Mouse (Mus musculus) limb, embryonic 14.5 days (tissue): ENCODE data around the gene Sspo. TPM values are rescaled to one million over a fixed set of nuclear protein-coding genes. Genes with fewer than 3 reads are reported as not detected.

Source experiments
- ATAC-seq: fragments of 200-750 bp; cut with Nextera tagmentation; 2 replicates; pipeline ENCODE4 v1.8.0; 2017; ENCODE audit warnings: low read depth, moderate number of reproducible peaks, moderate TSS enrichment; ENCODE audit not compliant: low FRiP score
- DNase-seq: peaks from one replicate; pipeline ENCODE4 v3.0.0-alpha.2; 2015; ENCODE audit warnings: low spot score
- H3K27ac ChIP-seq: fragments of 300-500 bp; sonication (generic); replicated peaks from 2 replicates; pipeline ENCODE4 v1.5.1; 2014; ENCODE audit warnings: low read depth, mild to moderate bottlenecking, low read length, moderate library complexity, mixed read lengths
- H3K27me3 ChIP-seq: fragments of 300-500 bp; sonication (generic); 2 replicates; pipeline ENCODE4 v1.6.1; 2014; ENCODE audit warnings: low read length, mixed read lengths; ENCODE audit not compliant: control insufficient read depth, insufficient read depth
- H3K36me3 ChIP-seq: fragments of 300-500 bp; sonication (generic); 2 replicates; pipeline ENCODE4 v1.6.1; 2014; ENCODE audit warnings: mild to moderate bottlenecking, low read length, moderate library complexity, mixed read lengths; ENCODE audit not compliant: control insufficient read depth, insufficient read depth
- H3K4me1 ChIP-seq: fragments of 300-500 bp; sonication (generic); 2 replicates; pipeline ENCODE4 v1.6.1; 2014; ENCODE audit warnings: antibody characterized with exemption, low read length, mixed read lengths; ENCODE audit not compliant: control insufficient read depth, insufficient read depth
- H3K4me2 ChIP-seq: fragments of 300-500 bp; sonication (generic); replicated peaks from 2 replicates; pipeline ENCODE4 v1.6.1; 2014; ENCODE audit warnings: low read depth, mild to moderate bottlenecking, low read length, moderate library complexity; ENCODE audit not compliant: severe bottlenecking
- H3K4me3 ChIP-seq: fragments of 300-500 bp; sonication (generic); replicated peaks from 2 replicates; pipeline ENCODE4 v1.5.1; 2014; ENCODE audit warnings: low read length
- H3K9ac ChIP-seq: fragments of 300-500 bp; sonication (generic); 2 replicates; pipeline ENCODE4 v1.6.1; 2014; ENCODE audit warnings: mild to moderate bottlenecking, low read depth, low read length, moderate library complexity; ENCODE audit not compliant: severe bottlenecking
- H3K9me3 ChIP-seq: fragments of 300-500 bp; sonication (generic); 2 replicates; pipeline ENCODE4 v1.6.1; 2016; ENCODE audit warnings: low read length; ENCODE audit not compliant: control insufficient read depth
- POLR2A ChIP-seq: fragments of 200-500 bp; IDR thresholded peaks from 2 replicates; pipeline ENCODE4 v1.8.0; 2012; ENCODE audit warnings: inconsistent platforms, mild to moderate bottlenecking, moderate library complexity, borderline replicate concordance; ENCODE audit not compliant: insufficient read depth, insufficient read length; ENCODE audit errors: extremely low read depth
- WGBS: fragments of 180-500 bp; shearing (Covaris S2); extraction: QIAGEN DNeasy Blood & Tissue Kit; methylation state at CpG from one replicate; pipeline ENCODE4 v1.1.7; 2014; 5-methylcytosine and 5-hydroxymethylcytosine counted together
- polyA plus RNA-seq, 2 experiments: library from polyadenylated mRNA; depleted of rRNA in 1 of 2; stranded (reverse) in 1 of 2; unstranded in 1 of 2; fragments of >200 nt; fragmentation: Nextera tagmentation in 1 of 2; extraction: Ambion mirVana in 1 of 2; gene quantifications; 2 replicates each; pipeline versions ENCODE4 v1.2.1 to v1.2.3; 2012 to 2014

The Sspo gene
- polyA plus RNA-seq, 2 experiments, result 0.07 to 1.2 TPM

- DNase-seq (no peak), ATAC-seq (no peak)
- Histone ChIP-seq H3K27me3 (no peaks in the 10 kb centered on the region), H3K9me3 (no peaks in the 10 kb centered on the region), H3K36me3 (peaks cover 34% of the 10 kb centered on the region), H3K4me2 (no peak overlapping the region), H3K4me3 (no peak overlapping the region), H3K4me1 (peaks cover 7% of the 10 kb centered on the region; the same call in 1 of the 2 replicates), H3K9ac (no peak overlapping the region), H3K27ac (no peak overlapping the region)
- 68% methylated on average over 8 of the region's 8 CpGs for WGBS
- TF ChIP-seq POLR2A, result no peak
Measured at GRCm38 (mm10) chr6:48534913-48535312, 86.9 kb downstream of the Sspo start.

GRCm38 (mm10) chr6:48536091-48536490 lies 88.1 kb downstream of the Sspo start:
- H3K27ac ChIP-seq, result no peak overlapping the region
- no peaks in the 10 kb centered on the region for H3K9me3 ChIP-seq
- TF ChIP-seq POLR2A, result no peak
- H3K36me3 ChIP-seq, result peaks cover 24% of the 10 kb centered on the region
- H3K9ac ChIP-seq, result no peak overlapping the region
- H3K27me3 ChIP-seq, result no peaks in the 10 kb centered on the region
- peaks cover 7% of the 10 kb centered on the region; the same call in 1 of the 2 replicates for H3K4me1 ChIP-seq
- DNase-seq (no peak), ATAC-seq (no peak)
- 76% methylated on average over 4 of the region's 4 CpGs for WGBS
- H3K4me3 ChIP-seq, result no peak overlapping the region
- H3K4me2 ChIP-seq, result no peak overlapping the region

- TF ChIP-seq POLR2A, result no peak
- no peak within 1 kb of the TSS for H3K27ac ChIP-seq
Measured at GRCm38 (mm10) chr6:48537105-48537954, 89.3 kb downstream of the Sspo start, which contains the start of gene Atp6v0e2. Atp6v0e2 (plus strand) TSS chr6:48537615.

GRCm38 (mm10) chr6:48538841-48539737 lies 91.1 kb downstream of the Sspo start:
- Histone ChIP-seq H3K36me3 (peaks cover under 1% of the 10 kb centered on the region; the same call in 1 of the 2 replicates), H3K4me2 (no peak overlapping the region), H3K27ac (no peak overlapping the region), H3K27me3 (no peaks in the 10 kb centered on the region), H3K9ac (no peak overlapping the region), H3K9me3 (no peaks in the 10 kb centered on the region), H3K4me1 (peaks cover 18% of the 10 kb centered on the region), H3K4me3 (no peak overlapping the region)
- 66% methylated on average over 4 of the region's 5 CpGs for WGBS
- DNase-seq, result peak; percentile 83
- TF ChIP-seq POLR2A, result no peak
- no peak for ATAC-seq

More at GRCm38 (mm10) chr6:48537105-48537954, 89.3 kb downstream of the Sspo start, which contains the start of gene Atp6v0e2:
- Histone ChIP-seq H3K9me3 (no peaks in the 10 kb centered on the region), H3K36me3 (peaks cover 15% of the 10 kb centered on the region), H3K4me1 (peaks cover 18% of the 10 kb centered on the region), H3K4me3 (peak within 1 kb of the TSS; percentile 38), H3K4me2 (peak within 1 kb of the TSS; percentile 63), H3K27me3 (no peaks in the 10 kb centered on the region), H3K9ac (peak within 1 kb of the TSS; percentile 41; the same call in 1 of the 2 replicates)
- WGBS, result 8% methylated on average over 38 of the region's 38 CpGs
- DNase-seq (peak; percentile 77), ATAC-seq (peak; percentile 78)

GRCm38 (mm10) chr6:48539860-48540259 lies 91.8 kb downstream of the Sspo start:
- Histone ChIP-seq H3K36me3 (no peaks in the 10 kb centered on the region), H3K9ac (no peak overlapping the region), H3K4me3 (no peak overlapping the region), H3K27ac (no peak overlapping the region), H3K27me3 (no peaks in the 10 kb centered on the region), H3K4me2 (no peak overlapping the region), H3K9me3 (no peaks in the 10 kb centered on the region), H3K4me1 (peaks cover 18% of the 10 kb centered on the region)
- DNase-seq (no peak), ATAC-seq (no peak)
- TF ChIP-seq POLR2A, result no peak
- 60% methylated on average over 5 of the region's 5 CpGs for WGBS
